Mouse (Mus musculus) cerebellum, adult 18-20 months (tissue): ENCODE results near the gene Gm11099.

Experiments
- DNase-seq, 2 experiments: peaks; one replicate each; pipeline ENCODE4 v3.0.0; 2021

Gene Gm11099

DNA sequence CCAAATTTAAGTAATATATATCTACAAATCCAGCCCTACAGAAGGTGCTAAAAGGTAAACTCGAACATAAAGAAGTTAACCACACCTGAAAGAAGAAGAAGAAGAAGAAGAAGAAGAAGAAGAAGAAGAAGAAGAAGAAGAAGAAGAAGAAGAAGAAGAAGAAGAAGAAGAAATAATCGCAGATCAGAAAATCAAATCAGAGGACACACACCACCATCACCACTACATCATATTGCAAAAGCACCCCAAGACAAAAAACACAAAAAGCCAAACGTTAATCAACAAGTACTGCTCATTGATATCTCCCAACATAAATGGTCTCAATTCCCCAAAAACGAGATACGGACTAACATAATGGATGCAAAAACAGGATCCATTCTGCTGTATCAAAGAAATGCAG lies at the start of gene Gm11099:
Gm11099 (plus strand) TSS at position 301 of the 400 bp plus-strand sequence.
- DNase-seq = no peak

DNA sequence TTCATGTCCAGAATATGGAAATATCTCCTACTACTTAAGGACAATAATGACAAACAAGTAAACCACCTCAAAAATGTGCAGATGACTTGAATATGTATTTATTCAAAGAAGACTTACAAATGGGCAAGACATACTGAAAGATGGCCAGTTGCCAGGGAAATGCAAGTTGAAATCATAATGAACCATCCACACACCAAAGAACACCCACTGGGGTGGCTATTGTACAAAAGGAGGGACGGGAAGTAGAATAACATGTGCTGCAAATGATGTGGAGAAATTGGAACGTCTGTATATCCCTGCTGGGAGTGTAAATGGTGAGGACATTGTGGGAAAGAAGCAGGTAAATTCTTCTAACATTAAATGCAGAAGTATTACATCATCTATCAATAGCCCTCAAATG lies 46.3 kb upstream of the Gm11099 start:
- no peak for DNase-seq

DNA sequence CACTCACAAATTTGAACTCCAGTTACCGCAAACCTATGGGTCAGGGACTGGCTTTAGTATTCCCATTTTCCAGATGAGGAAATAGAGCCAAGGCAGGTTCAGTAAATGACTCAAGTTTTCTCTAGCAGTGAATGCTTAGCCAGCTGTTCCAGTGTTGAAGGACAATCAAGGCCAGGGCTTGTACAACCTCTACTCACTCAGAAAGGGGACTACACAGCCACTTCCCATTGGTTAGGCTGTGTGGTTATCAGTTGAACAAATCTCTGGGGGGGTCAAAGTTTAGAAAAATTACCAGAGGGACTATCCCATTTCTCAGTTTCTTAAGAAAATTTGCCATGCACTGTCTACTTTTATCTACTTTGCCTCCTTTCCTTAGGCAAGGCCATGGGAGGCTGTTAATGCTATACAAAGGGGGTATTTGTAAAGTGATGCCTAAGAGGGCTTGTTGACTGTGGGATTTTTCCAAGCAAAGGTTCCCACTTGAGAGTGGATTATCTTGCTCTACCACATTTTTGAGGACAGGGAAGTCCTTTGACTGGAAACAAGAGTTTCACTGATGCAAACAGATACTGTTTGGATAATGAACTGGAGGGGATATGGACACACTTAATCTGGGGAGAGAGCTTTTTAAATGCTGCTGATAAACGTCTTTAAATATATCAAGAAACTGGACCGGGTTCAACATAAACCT lies 30.2 kb upstream of the Gm11099 start:
- DNase-seq = no peak

DNA sequence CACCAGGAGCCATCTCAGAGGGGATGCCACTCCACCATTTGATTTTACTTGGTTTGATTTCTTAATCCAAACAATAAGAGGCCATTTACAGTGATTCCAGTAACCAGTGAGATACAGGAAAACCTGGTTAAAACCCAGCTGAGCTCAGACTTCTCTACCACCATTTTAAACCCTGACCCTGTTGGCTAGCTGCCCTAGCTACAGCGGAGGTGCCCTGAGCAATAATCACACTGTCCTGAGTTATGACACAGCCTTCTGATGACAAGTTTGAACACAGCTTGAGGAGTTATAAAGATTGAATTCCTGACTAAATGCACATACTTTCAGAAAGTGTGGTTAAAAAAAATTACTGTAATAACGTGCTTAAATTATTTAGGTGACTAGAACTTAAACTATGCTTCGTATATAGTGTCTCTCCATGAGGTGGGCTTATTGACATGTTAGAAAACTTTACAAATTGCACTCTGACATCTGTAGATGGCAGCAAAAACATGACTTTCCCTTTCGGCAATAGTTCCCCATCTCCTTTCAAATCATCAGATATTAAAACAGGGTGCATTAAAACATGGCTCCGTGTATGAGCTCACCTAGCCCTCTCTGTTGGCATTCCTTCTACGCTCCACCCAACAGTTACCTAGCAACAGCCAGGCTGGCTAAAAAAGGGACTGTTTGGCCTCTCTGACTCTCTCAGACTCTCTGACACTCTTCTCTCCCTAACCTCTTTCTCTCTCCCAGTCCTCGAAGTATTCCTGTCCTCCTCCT lies 29.1 kb upstream of the Gm11099 start:
- DNase-seq = peak in 1 of 2 experiments; percentile 6

DNA sequence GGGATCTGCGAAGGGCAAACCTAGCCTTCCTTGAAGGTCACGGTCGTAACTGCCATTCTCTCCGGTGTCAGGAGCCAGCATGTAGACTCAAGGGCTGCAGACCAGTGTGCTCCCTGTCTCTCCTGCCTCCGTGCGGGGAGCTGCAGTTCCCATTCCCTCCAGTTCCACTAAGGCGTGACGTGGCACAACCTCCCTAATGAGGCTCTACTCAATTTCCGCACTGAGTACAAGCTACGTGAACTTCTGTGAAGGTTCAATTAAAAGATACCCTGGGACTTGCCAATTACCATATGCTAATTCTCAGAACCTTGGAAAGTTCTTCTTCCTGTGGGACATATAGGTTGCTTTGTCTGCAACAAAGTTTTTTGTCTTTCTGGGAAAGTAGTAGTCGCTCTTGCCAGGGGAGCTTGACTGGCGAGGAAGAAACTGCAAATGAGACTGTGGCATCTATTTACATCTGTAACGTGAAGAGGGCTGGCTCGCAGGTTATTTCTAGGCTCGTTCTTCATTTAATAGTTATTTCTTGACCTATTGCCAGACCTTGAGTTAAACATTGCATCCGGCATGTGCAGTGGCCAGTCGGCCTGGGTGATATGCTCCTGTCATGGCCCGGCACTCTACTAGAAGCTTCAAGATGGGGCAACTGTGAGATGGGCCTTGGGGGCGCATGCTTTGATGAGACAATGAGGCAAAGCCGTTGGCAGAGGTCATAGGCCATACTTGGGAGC lies 26.8 kb upstream of the Gm11099 start:
- DNase-seq = no peak

DNA sequence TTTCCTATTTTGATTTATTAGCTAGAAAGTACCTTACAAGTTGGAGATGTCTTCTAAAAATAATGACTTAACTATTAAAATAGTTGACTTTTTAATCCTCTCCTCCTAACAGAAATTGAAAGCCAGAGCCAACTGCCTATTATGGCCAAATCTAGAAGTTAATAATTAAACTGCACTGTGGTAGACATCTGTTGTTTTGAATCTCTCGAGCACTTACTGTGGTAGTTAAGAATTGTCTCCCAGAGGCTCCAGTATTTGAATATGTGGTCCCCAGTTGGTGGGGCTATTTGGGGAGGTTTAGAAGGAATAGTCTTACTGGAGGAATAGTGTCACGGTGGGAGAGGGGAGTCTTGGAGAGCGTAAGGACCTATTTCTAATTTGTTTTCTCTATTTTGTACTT lies 18.2 kb upstream of the Gm11099 start:
- DNase-seq = no peak

DNA sequence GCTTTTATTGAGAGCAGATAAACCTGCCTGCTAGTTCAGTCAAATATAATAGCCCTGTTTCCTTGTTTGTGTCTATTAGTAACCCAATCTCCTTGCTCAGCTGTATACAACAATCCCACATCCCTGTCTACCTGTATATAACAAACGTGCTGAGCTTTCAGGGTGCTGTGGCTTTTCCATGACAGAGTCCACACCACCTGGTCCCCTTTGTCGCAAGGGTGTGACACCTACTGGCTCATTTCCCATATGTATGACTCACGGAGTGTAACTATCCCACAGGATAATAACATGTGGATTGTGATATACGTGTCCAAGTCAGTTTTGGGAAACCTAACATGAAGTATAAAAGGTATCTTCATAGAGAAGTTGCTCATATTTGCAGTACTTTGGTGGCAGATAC lies 16.8 kb upstream of the Gm11099 start:
- no peak for DNase-seq

DNA sequence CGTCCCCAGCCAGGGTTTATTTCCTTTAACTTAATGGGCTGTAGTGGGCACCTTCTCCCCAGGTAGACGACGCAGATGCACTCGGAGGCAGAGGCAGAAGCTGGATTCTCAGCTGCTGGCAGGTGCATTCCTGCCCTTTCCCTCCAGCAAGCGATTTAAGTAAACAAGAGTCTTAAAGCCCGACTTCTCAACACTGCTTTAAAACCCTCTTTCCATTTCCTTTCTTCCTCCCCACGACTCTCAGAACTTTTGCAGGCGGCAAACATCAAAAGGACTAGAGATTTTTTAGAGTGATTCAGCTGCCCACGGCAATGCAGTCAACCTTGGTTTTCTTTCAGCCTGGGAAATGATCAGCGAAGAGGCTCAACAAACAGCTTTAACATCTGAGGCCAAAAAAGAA lies 14.7 kb upstream of the Gm11099 start:
- DNase-seq = no peak

DNA sequence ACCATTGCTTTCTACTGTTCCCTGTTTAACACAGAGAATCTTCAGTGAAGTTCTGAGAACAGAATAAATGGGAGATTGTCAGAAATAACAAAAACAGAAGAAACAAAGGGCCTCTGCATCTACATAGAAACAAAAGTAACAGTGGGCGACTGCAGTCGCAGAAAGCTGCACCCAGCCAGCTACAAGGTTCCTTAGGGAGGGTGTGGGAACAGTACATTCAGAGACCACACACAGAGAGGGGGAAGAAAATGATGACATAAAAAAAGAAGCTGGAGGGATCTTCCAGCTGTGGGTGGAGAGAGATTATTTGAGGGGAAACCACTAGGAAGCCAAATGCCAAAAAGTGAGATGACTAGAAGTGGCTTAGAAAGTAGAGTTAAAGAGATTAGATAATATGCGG lies 20.6 kb downstream of the Gm11099 start:
- DNase-seq = no peak

DNA sequence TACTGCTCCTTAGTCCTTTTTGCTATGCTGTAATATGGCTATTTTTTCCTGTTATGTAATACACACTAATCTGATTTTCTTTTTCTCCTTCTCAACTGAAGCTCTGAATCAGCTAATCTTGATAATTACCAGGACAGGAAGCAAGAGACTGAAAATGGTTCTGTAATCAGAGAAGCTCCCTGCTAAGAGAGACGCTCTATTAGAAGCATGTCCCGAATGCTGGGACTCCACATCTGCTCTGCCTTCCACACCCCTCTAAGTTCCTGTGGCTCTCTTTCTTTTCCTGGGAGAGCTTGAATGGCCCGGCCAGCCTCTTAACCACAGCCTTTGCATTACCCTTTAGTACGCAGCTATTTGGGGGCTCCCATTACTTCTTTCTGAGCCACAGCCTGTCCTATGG lies 45.8 kb downstream of the Gm11099 start:
- no peak for DNase-seq

DNA sequence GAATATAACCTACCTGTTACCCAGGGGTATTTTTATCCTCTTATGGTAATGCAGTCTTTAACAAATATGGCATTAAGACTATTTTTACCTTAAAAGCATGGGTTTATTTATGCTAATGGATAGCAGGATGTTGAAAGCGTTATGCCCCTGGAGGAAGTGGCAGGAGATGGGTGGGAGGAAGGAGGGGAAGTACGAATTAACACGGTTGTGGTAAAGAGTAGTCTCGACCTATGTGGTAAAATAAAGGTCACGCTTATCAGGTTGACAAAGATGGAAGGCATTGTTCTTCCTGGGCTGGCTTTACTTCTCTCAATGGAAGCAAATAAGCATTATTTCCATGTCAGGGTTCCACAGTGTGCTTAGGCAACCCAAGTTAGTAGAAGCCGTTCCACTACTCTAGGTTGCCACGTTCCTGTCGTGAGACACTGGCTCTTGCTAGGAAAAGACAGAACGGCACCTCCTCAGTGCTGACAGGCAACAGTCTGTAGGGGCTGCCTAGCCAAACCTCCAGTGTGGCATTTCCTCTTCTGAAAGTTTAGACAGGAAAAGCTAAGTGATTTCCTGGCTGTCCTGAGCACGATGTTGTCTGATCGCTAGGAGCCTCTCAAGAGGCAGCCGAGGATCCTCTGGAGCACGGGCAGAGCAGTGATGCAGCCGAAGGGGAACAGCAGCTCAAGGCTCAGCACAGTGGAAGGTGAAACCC lies 47.7 kb downstream of the Gm11099 start:
- no peak for DNase-seq

DNA sequence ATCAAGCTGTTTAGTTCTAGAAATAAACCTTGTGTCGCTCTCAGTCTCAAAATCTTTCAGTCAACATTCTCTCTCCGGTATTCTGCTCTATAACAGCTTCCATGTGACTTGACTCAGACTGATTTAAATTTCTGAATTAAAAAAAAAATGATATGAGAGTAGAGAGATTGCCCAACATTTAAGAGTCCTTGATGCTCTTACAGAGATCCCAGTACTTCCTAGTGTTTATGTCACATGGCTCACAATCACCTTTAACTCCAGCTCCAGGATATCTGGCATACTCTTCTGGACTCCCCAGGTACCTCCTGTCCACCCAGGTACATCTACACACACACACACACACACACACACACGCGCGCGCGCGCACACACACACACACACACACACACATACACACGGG lies 53.1 kb downstream of the Gm11099 start:
- no peak for DNase-seq

DNA sequence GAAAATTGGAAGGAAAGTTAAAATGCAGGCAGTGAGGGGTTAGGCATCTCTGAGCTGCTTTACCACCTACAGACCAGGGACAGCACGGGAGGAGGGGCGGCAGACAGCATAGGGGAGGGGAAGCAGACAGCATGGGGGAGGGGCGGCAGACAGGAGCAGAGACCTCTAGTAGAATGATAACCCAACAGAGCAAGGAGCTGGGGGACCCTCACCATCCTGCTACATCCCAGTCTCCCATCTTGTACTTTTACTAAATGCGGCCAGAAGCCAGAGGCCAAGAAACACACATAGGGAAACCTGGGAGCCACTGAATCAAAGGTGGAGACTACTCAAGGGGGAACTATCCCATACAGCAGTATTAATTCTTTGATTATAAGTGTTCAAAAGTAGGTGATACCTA lies 59.1 kb downstream of the Gm11099 start:
- DNase-seq = no peak

DNA sequence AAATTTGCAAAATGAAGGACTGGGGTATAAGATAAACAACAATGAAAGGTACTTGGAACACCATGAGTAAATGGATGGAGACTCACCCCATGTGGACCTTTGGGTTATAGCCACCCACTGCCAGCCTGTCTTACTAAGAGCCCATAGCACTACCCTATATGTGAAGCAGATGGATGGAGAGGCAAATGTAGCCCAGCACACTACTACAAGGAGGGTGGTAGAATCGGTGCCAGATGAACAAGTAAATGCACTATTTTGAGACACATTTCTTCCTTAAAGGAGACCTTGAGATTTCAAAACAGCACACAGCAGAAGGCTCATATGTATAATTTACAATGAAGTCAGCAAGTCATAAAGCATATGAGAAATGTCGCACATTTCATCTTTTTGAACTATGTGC lies 66.3 kb downstream of the Gm11099 start:
- DNase-seq = no peak

DNA sequence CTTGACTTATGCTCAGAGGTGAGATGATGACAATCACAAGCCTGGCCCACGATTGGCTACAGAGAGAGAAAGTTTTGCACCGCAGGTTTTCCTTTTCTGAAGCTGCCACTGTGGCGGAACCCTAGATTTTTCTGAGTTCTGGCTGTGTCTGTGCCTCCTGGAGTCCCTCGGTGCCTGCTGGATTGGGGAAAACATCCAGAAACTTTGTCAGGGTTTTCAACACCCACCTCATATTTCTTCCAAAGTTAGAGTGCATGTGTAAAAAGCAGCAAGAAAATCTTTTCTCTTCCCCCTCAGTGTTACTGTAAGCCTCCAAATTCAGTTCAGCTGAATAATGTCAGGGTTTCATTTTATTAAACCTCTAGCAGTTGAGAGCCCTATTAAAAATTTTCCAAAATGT lies 82.1 kb downstream of the Gm11099 start:
- DNase-seq = no peak

DNA sequence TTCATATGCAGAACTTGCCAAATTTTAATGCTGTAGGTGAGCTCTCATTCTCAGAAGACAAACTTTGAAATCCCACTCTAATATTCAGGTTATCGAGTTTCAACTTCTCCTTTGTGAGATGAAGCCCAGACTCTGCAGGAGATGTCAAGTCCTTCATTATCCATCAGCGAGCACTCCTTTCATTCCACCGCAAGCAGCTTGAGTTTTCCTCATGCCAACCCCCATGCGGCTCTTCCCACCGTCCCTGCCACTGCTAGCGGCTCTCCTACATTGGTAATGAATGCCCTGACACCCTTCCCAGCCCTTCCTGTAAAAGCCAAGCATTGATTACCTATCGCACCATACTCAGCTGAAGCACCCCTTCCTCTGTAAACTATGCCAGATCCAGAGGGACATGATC lies 89.6 kb downstream of the Gm11099 start:
- DNase-seq = no peak

DNA sequence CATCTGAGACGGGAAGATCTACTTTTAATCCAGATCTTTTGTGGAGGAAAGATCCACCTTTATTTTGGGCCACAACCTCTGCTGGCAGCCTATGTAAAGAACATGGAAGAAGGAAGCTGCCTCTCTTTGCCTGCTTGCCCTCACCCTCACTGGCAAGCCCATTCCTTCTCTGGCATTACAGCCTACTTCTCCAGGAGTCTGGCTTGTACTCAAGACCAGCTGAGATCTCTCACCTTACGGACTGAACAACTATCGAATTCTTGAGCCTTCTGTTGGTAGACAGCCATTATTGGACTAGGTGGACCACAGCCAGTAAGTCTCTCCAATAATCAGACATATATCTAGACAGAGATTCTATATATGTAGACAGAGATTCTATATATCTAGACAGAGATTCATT lies 92.9 kb downstream of the Gm11099 start:
- no peak for DNase-seq

DNA sequence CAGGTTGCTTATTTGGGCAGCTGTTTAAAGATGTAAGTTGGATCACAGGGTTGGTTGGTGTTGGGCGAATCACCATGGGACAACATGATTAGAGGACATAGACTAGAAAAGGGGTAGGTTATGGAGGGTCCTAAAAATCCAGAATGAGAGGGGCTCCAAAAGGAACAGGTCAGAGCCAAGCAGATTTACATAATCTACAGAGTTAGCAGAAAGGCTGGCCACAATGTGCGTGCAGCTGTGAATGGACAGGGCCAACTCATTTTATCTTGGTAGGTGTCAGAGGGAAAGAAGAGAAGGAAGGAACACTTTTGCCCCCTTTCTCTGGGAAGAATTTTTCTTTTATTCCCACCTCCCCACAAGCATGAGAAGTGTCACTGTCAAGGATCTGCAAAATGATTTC lies 97.1 kb downstream of the Gm11099 start:
- DNase-seq = no peak

DNA sequence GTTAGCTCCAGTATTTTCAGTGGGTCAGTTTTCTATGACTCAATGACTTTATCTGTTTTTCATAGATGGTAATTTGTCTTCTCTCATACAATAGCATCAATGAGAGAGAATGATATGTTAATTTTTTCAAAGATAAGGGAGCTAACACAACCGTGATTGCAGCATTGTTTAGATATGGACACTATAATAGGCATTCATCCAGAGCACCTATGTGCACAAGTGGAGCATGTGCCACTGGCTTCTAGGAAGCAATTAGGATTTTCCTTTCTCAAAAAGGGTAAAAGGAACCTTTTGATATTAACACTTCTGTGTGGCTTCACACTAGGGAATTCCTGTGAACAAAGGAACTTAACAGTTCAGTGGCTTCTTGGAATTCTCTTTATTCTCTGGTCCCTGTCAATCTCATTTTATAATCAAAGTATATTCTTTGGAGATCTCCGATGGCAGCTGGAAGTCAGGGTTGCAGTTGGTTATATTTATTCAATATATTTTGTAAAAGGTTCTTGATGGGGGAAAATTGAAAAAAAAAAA lies 97.6 kb downstream of the Gm11099 start:
- DNase-seq = no peak
